Mouse (Mus musculus): Measurements from ENCODE around the gene Zfp777. TPM values are rescaled to one million over a fixed set of nuclear protein-coding genes. Genes with fewer than 3 reads are reported as not detected.

The Zfp777 gene
- polyA plus RNA-seq, 1 experiment from 2014 or later, result 11.1 TPM

DNA sequence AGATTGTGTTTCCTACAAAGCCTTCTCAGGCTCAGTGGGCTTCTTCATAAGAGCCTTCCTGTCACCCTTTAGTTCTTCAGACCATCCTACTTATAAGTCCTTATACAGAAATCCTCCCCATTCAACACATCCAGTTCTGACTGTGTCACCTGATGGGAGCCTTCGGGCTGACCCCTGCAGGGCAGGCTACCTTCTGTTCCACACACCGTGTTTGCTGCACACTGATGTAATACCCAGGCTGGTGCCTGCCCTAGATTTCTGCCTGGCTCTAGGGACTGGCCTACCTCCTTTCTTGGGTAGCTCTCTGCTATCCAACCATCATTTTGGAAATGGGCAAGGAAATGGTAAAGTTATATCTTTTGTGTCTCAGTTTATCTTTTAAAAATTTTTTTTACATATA is 26.0 kb downstream of the Zfp777 start:
- no peak overlapping the region for H3K9ac ChIP-seq
- H3K4me2 ChIP-seq (replicated peaks), result no peak overlapping the region
- H3K4me3 ChIP-seq, result no peak overlapping the region
- ATAC-seq (ENCODE audit: low FRiP score), result no peak
- peaks cover 20% of the 10 kb centered on the region for H3K9me3 ChIP-seq (replicated peaks)
- H3K27me3 ChIP-seq, result no peaks in the 10 kb centered on the region
- H3K4me1 ChIP-seq, result peaks cover 3% of the 10 kb centered on the region; the same call in 1 of the 2 replicates
- no peak overlapping the region for H3K27ac ChIP-seq
- H3K36me3 ChIP-seq, result peaks cover 61% of the 10 kb centered on the region
- 86% methylated on average over 2 of the region's 2 CpGs for WGBS

DNA sequence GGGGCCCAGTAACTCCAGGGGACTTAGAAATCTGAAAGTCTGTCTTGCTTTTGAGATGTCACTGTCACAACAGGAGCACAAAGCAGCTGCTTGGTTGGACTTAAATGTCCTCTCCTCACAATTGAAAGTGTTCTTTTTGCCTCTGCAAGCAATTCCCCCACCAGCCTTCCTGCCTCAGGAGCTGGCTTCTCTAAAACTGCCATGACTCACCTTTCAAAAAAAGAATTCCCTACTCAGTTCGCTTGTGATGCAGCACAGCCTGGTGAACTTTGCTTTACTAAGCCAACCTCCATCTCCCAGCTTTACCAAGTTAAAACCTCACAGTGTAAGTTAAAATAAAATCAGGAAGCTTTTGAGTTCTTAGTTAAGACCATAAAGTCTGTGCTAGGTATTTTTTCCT is 27.0 kb downstream of the Zfp777 start:
- H3K9ac ChIP-seq, result no peak overlapping the region
- H3K36me3 ChIP-seq, result peaks cover 52% of the 10 kb centered on the region
- H3K4me2 ChIP-seq (replicated peaks), result no peak overlapping the region
- H3K9me3 ChIP-seq (replicated peaks), result peaks cover 20% of the 10 kb centered on the region
- H3K27ac ChIP-seq, result no peak overlapping the region
- ATAC-seq (ENCODE audit: low FRiP score), result no peak
- no peak overlapping the region for H3K4me3 ChIP-seq
- peaks cover 3% of the 10 kb centered on the region; the same call in 1 of the 2 replicates for H3K4me1 ChIP-seq
- 88% methylated on average over 1 of the region's 1 CpGs for WGBS
- H3K27me3 ChIP-seq, result no peaks in the 10 kb centered on the region

DNA sequence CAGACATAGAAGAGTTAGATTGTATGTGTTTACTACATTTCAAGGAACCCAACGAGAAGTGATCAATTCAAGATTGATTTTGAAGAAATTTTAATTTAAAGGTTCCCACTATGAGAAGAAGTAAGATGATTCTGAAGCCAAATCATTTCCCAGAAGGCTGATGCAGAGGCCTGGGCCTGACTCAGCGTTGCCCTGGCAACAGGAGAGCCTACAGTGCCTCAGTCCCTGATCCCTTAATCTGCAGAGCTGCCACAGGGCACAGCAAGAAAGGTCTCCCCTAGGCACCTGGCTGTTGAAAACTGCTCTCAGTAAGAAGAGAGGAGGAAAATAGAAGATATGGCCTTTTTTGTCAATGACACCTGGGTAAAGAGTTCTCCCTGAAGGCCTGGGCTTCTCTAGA is 28.7 kb downstream of the Zfp777 start:
- no peaks in the 10 kb centered on the region for H3K27me3 ChIP-seq
- no peak overlapping the region for H3K4me3 ChIP-seq
- peaks cover 12% of the 10 kb centered on the region for H3K9me3 ChIP-seq (replicated peaks)
- H3K4me2 ChIP-seq (replicated peaks), result no peak overlapping the region
- no peak overlapping the region for H3K27ac ChIP-seq
- no peak for ATAC-seq (ENCODE audit: low FRiP score)
- no peak overlapping the region for H3K9ac ChIP-seq
- H3K36me3 ChIP-seq, result peaks cover 36% of the 10 kb centered on the region
- peaks cover 7% of the 10 kb centered on the region for H3K4me1 ChIP-seq
- WGBS, result 67% methylated on average over 2 of the region's 2 CpGs

DNA sequence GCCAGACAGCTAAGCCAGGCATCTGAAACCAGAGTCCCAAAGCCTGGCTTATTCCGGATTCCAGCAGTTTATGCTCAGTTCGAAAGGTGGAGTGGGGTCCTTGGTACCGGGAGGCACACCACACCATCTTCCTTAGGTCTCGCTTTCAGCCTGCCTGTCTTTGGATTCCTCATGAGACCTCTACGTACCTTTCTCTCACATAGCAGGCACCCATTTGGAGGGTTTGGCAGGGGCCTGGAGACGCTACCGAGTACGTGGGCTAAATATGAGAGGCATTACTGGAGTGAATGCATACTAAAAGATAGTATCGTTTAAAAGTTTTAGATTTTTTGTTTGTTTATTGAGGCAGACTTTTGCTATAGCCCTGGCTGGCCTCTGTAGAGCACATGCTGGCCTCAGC is 31.9 kb downstream of the Zfp777 start:
- WGBS, result 94% methylated on average over 9 of the region's 9 CpGs
- no peak overlapping the region for H3K4me3 ChIP-seq
- H3K36me3 ChIP-seq, result peaks cover 9% of the 10 kb centered on the region; the same call in 1 of the 2 replicates
- H3K27ac ChIP-seq, result no peak overlapping the region
- H3K4me1 ChIP-seq, result peaks cover 4% of the 10 kb centered on the region; the same call in 1 of the 2 replicates
- ATAC-seq (ENCODE audit: low FRiP score), result no peak
- no peak overlapping the region for H3K9ac ChIP-seq
- H3K27me3 ChIP-seq, result no peaks in the 10 kb centered on the region
- no peak overlapping the region for H3K4me2 ChIP-seq (replicated peaks)
- no peaks in the 10 kb centered on the region for H3K9me3 ChIP-seq (replicated peaks)

- under 1% methylated on average over 15 of the region's 24 CpGs for whole genome bisulfite sequencing
- H3K4me3 ChIP-seq, result peak overlapping the region; percentile 43
- H3K9ac ChIP-seq, result peak overlapping the region; percentile 63
- ATAC-seq (ENCODE audit: low FRiP score), result peak; percentile 96
- no peaks in the 10 kb centered on the region for H3K27me3 ChIP-seq
- peaks cover 9% of the 10 kb centered on the region; the same call in 1 of the 2 replicates for H3K36me3 ChIP-seq
- peaks cover 4% of the 10 kb centered on the region; the same call in 1 of the 2 replicates for H3K4me1 ChIP-seq
- no peaks in the 10 kb centered on the region for H3K9me3 ChIP-seq (replicated peaks)
- no peak overlapping the region for H3K27ac ChIP-seq
- H3K4me2 ChIP-seq (replicated peaks), result peak overlapping the region; percentile 68
Measured at GRCm38 (mm10) chr6:48016090-48016521, 32.6 kb downstream of the Zfp777 start.

GRCm38 (mm10) chr6:48010727-48011126 is 38.0 kb downstream of the Zfp777 start:
- Histone ChIP-seq H3K9ac (no peak overlapping the region), H3K27ac (no peak overlapping the region), H3K36me3 (no peaks in the 10 kb centered on the region), H3K4me1 (peaks cover 2% of the 10 kb centered on the region; the same call in 1 of the 2 replicates), H3K27me3 (no peaks in the 10 kb centered on the region), H3K4me3 (no peak overlapping the region), H3K9me3 (replicated peaks) (no peaks in the 10 kb centered on the region), H3K4me2 (replicated peaks) (no peak overlapping the region)
- ATAC-seq (ENCODE audit: low FRiP score), result no peak
- WGBS, result 59% methylated on average over 8 of the region's 8 CpGs

DNA sequence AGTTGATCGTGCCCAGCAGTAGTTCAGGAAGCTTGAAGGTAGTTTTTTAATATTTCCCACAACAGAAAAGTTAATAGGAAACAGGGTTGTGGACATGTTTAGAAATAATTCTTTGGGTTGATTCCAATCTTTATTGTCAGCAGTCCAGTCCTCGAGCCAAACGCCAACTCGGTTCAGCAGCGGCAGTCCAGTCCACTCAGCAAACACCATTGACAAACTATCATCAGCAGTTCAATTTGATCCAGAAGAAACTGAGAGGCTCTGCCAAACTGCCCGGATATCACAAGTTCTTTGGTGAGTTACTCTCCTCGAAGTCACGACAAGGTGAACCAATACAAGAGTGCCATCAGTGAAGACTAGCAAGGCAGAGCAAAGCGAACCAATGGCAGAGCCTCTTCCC is 53.0 kb downstream of the Zfp777 start:
- 92% methylated on average over 9 of the region's 9 CpGs for WGBS
- Histone ChIP-seq H3K9me3 (replicated peaks) (no peaks in the 10 kb centered on the region), H3K36me3 (no peaks in the 10 kb centered on the region), H3K27me3 (no peaks in the 10 kb centered on the region), H3K4me1 (no peaks in the 10 kb centered on the region), H3K9ac (no peak overlapping the region), H3K27ac (no peak overlapping the region), H3K4me3 (no peak overlapping the region), H3K4me2 (replicated peaks) (no peak overlapping the region)
- ATAC-seq (ENCODE audit: low FRiP score), result no peak

DNA sequence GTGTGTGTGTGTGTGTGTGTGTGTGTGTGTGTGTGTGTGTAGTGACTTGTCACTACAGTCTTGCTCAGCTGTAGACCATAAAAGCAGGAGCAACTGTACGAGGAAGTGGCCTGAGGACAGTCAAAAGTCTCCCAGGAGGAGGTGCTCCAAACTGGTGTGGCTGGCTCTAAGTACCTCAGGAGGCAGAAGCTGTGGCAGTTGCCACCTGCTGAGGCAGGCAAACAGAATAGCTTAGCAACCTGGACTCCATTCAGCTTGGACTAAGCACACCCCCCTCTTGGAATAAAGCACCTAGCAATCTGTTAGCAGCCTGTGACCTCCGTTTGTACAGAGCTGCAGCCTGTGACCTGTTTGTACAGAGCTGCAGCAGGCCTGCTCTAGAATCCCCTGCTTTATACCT is 64.8 kb downstream of the Zfp777 start:
- H3K36me3 ChIP-seq, result no peaks in the 10 kb centered on the region
- H3K27me3 ChIP-seq, result no peaks in the 10 kb centered on the region
- no peaks in the 10 kb centered on the region for H3K4me1 ChIP-seq
- 14% methylated on average over 2 of the region's 2 CpGs for WGBS
- no peak overlapping the region for H3K27ac ChIP-seq
- H3K4me2 ChIP-seq (replicated peaks), result no peak overlapping the region
- no peak overlapping the region for H3K4me3 ChIP-seq
- H3K9me3 ChIP-seq (replicated peaks), result no peaks in the 10 kb centered on the region
- no peak for ATAC-seq (ENCODE audit: low FRiP score)
- no peak overlapping the region for H3K9ac ChIP-seq

DNA sequence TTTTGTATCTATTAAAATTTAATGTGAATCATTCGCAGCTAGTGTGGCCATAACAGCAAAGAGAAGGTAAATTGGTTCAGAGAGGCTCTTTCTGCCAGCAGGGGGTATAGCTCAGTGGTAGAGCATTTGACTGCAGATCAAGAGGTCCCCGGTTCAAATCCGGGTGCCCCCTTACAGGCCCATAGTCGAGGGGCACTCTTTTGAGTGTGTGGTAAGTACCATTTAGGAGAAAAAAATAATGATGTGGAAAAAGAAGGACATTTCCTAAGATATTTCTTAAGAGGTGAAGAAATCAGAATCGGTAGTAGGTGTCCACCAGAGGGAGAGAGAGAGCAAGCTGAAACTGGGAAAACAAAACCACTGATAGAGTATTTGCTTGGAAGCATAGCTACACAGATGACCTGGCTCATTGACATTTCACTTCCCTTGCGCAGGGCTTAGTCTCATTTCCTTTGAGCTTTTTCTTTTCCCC is 69.8 kb downstream of the Zfp777 start:
- no peak overlapping the region for H3K27ac ChIP-seq
- no peaks in the 10 kb centered on the region for H3K4me1 ChIP-seq
- no peaks in the 10 kb centered on the region for H3K36me3 ChIP-seq
- H3K9ac ChIP-seq, result no peak overlapping the region
- H3K4me3 ChIP-seq, result no peak overlapping the region
- ATAC-seq (ENCODE audit: low FRiP score), result no peak
- no peaks in the 10 kb centered on the region for H3K9me3 ChIP-seq (replicated peaks)
- H3K4me2 ChIP-seq (replicated peaks), result no peak overlapping the region
- 22% methylated on average over 6 of the region's 6 CpGs for WGBS
- H3K27me3 ChIP-seq, result no peaks in the 10 kb centered on the region

- Histone ChIP-seq H3K4me3 (no peak overlapping the region), H3K9me3 (replicated peaks) (no peaks in the 10 kb centered on the region), H3K27ac (no peak overlapping the region), H3K36me3 (no peaks in the 10 kb centered on the region), H3K27me3 (no peaks in the 10 kb centered on the region), H3K4me1 (no peaks in the 10 kb centered on the region), H3K9ac (no peak overlapping the region), H3K4me2 (replicated peaks) (no peak overlapping the region)
- 84% methylated on average over 1 of the region's 1 CpGs for WGBS
- no peak for ATAC-seq (ENCODE audit: low FRiP score)
Measured at GRCm38 (mm10) chr6:47974599-47974998, 74.1 kb downstream of the Zfp777 start.

Small RNA genes within 50 kb of the gene (microRNA-seq; reads per million reads assigned to microRNA genes)
- gene Gm24563, result not detected

Other genes starting within 250 kb of the Zfp777 start
- 236 and 258 TPM in 2 replicates for gene Pdia4, start 235.5 kb downstream of the Zfp777 start, polyA plus RNA-seq (2016; fragmentation: Nextera tagmentation; extraction: Ambion mirVana)
- 12.1 and 12.7 TPM in 2 replicates for gene Zfp786, start 218.0 kb downstream of the Zfp777 start, polyA plus RNA-seq (2016; fragmentation: Nextera tagmentation; extraction: Ambion mirVana)
- 14.0 and 15.1 TPM in 2 replicates for gene Zfp398, start 213.2 kb downstream of the Zfp777 start, polyA plus RNA-seq (2016; fragmentation: Nextera tagmentation; extraction: Ambion mirVana)
- gene Zfp282, start 171.7 kb downstream of the Zfp777 start, polyA plus RNA-seq (2016; fragmentation: Nextera tagmentation; extraction: Ambion mirVana), result 27.0 and 28.3 TPM in 2 replicates
- 19.7 and 20.7 TPM in 2 replicates for gene Zfp212, start 128.4 kb downstream of the Zfp777 start, polyA plus RNA-seq (2016; fragmentation: Nextera tagmentation; extraction: Ambion mirVana)
- 11.6 and 12.6 TPM in 2 replicates for gene Zfp956, start 95.5 kb downstream of the Zfp777 start, polyA plus RNA-seq (2016; fragmentation: Nextera tagmentation; extraction: Ambion mirVana)
- 30.1 and 30.3 TPM in 2 replicates for gene Zfp746, start 37.7 kb upstream of the Zfp777 start, polyA plus RNA-seq (2016; fragmentation: Nextera tagmentation; extraction: Ambion mirVana)